ENCODE assay signal across 8 mouse cellular contexts in the genomic region with DNA sequence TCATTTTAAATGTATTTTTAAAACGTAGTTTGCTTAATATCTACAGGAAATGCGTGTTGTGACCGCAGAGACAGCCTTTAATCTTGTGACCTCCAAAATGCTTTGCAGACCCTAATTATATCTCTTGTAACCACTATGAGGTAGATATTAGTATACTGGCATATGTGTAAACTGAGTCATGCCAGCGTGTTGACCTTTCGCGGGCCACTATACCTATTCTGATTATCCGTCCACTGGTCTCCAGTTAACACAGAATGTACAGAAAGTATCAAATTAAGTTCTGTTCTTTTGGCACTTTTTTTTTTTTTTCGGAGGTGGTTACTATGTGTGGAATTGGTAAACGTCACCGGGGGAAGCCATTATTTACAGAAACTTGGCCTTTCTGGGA. TPM values are rescaled to one million over a fixed set of nuclear protein-coding genes. Genes with fewer than 3 reads are reported as not detected.
A peak's percentile ranks its signal among the peaks of the same experiment; 100 is the strongest.
DNase-seq lines count a peak whose midpoint lies in the region; ATAC-seq and TF ChIP-seq lines count a peak whose summit lies in the region.

No protein-coding gene starts in this region.

- H3K9me3 ChIP-seq in embryonic facial prominence, embryonic 11.5 days (replicated peaks; ENCODE audit: control insufficient read depth, low read length) = no peaks in the 10 kb centered on the region
- no peaks in the 10 kb centered on the region for H3K9me3 ChIP-seq in intestine, postnatal 0 days (ENCODE audit: control insufficient read depth)

- peaks cover 13% of the 10 kb centered on the region; the same call in 1 of the 2 replicates for H3K79me2 ChIP-seq in liver, adult 2 months (ENCODE audit: control insufficient read depth, insufficient read depth, low read length)

- H3K36me3 ChIP-seq in liver, adult 2 months (ENCODE audit: control insufficient read depth, insufficient read depth, low read length) = peaks cover 3% of the 10 kb centered on the region; the same call in 1 of the 2 replicates
- no peaks in the 10 kb centered on the region for H3K36me3 ChIP-seq in embryonic facial prominence, embryonic 11.5 days (replicated peaks; ENCODE audit: control insufficient read depth, insufficient read depth, low read depth, low read length)
- no peaks in the 10 kb centered on the region for H3K36me3 ChIP-seq in intestine, postnatal 0 days (ENCODE audit: control insufficient read depth, insufficient read depth)

- H3K27ac ChIP-seq in liver, adult 2 months (replicated peaks; ENCODE audit: insufficient read depth, low read depth, low read length) = no peak overlapping the region
- H3K27ac ChIP-seq in embryonic facial prominence, embryonic 11.5 days (replicated peaks; ENCODE audit: low read depth, low read length) = no peak overlapping the region
- H3K27ac ChIP-seq in intestine, postnatal 0 days (ENCODE audit: low read depth, low read length) = 0 out of 2 replicates have a peak overlapping the region, but pooled peaks have one; percentile 65
- H3K27ac ChIP-seq in olfactory bulb, adult 2 months (ENCODE audit: insufficient read depth, low read depth, low read length) = no peak overlapping the region

- H3K27me3 ChIP-seq in liver, adult 2 months (ENCODE audit: control insufficient read depth, insufficient read depth, low read length) = no peaks in the 10 kb centered on the region
- no peaks in the 10 kb centered on the region for H3K27me3 ChIP-seq in embryonic facial prominence, embryonic 11.5 days (ENCODE audit: control insufficient read depth, insufficient read depth, low read length)
- H3K27me3 ChIP-seq in intestine, postnatal 0 days (replicated peaks; ENCODE audit: control insufficient read depth, insufficient read depth, low read length) = no peaks in the 10 kb centered on the region

- no peak for DNase-seq in liver, adult 2 months (ENCODE audit: extremely low read depth, low read depth, low spot score)
- DNase-seq in liver (no peak), adipocyte (ENCODE audit: low spot score) (no peak)
- peak; percentile 25 for DNase-seq in embryonic facial prominence, embryonic 11.5 days (ENCODE audit: low spot score)
- DNase-seq in ovary, postnatal 10 days (ENCODE audit: low spot score) = no peak
- no peak for DNase-seq in kidney, adult 9 months

- no peak for TF ChIP-seq POLR2A in liver, adult 2 months (IDR thresholded peaks at IDR 0.05; ENCODE audit: extremely low read depth, insufficient read depth, low read length)
- TF ChIP-seq POLR2A in olfactory bulb, adult 2 months (IDR thresholded peaks at IDR 0.05; ENCODE audit: insufficient read depth, low read depth, low read length) = no peak

- H3K4me3 ChIP-seq in liver, adult 2 months (ENCODE audit: insufficient read depth, low read depth, low read length) = peak overlapping the region; percentile 69
- peak overlapping the region; percentile 93 for H3K4me3 ChIP-seq in embryonic facial prominence, embryonic 11.5 days (ENCODE audit: low read depth, low read length)
- H3K4me3 ChIP-seq in intestine, postnatal 0 days (ENCODE audit: low read depth, low read length) = peak overlapping the region; percentile 85
- H3K4me3 ChIP-seq in olfactory bulb, adult 2 months (ENCODE audit: insufficient read depth, low read depth, low read length) = peak overlapping the region; percentile 81

- H3K4me2 ChIP-seq in embryonic facial prominence, embryonic 11.5 days (ENCODE audit: low read depth, low read length) = peak overlapping the region; percentile 70
- H3K4me2 ChIP-seq in intestine, postnatal 0 days (replicated peaks; ENCODE audit: low read depth) = peak overlapping the region; percentile 90

- ATAC-seq in embryonic facial prominence, embryonic 11.5 days (replicated peaks; ENCODE audit: insufficient number of reproducible peaks, low FRiP score, low TSS enrichment, low read depth) = no peak
- ATAC-seq in intestine, postnatal 0 days = no peak

- H3K4me1 ChIP-seq in liver, adult 2 months (ENCODE audit: control insufficient read depth, insufficient read depth, low read length) = peaks cover 7% of the 10 kb centered on the region; the same call in 1 of the 2 replicates
- H3K4me1 ChIP-seq in embryonic facial prominence, embryonic 11.5 days (ENCODE audit: control insufficient read depth, insufficient read depth, low read length) = no peaks in the 10 kb centered on the region
- peaks cover 5% of the 10 kb centered on the region for H3K4me1 ChIP-seq in intestine, postnatal 0 days (replicated peaks; ENCODE audit: control insufficient read depth, insufficient read depth, low read length)
- H3K4me1 ChIP-seq in olfactory bulb, adult 2 months (ENCODE audit: control insufficient read depth, insufficient read depth, low read length) = no peaks in the 10 kb centered on the region

- no peak for TF ChIP-seq CTCF in liver, adult 2 months (IDR thresholded peaks at IDR 0.05; ENCODE audit: low read depth, low read length)
- no peak for TF ChIP-seq CTCF in intestine, postnatal 0 days (IDR thresholded peaks at IDR 0.05; ENCODE audit: low read depth)
- no peak for TF ChIP-seq CTCF in olfactory bulb, adult 2 months (IDR thresholded peaks at IDR 0.05; ENCODE audit: insufficient read depth, low read depth, low read length)

- WGBS in liver, adult 2 months = 2% methylated on average over 10 of the region's 10 CpGs
- WGBS in embryonic facial prominence, embryonic 11.5 days = 18% methylated on average over 10 of the region's 10 CpGs
- WGBS in intestine, postnatal 0 days = 8% methylated on average over 10 of the region's 10 CpGs
- WGBS in olfactory bulb, adult 2 months = 10% methylated on average over 10 of the region's 10 CpGs

- H3K9ac ChIP-seq in liver, adult 2 months (ENCODE audit: low read depth, low read length) = peak overlapping the region; percentile 53; the same call in 1 of the 2 replicates
- H3K9ac ChIP-seq in embryonic facial prominence, embryonic 11.5 days (replicated peaks; ENCODE audit: low read length) = peak overlapping the region; percentile 94
- H3K9ac ChIP-seq in intestine, postnatal 0 days (ENCODE audit: low read depth, low read length) = peak overlapping the region; percentile 87

RNA-seq across cellular contexts. Expression of gene Gtf2b, which starts 0.9 kb away (rescaled TPM):
- total RNA-seq in liver, adult 2 months (2014; rRNA removed) = 23.0 and 24.9 TPM in 2 replicates
- polyA plus RNA-seq in liver, adult 2 months (2012; rRNA removed) = 10.7 and 14.7 TPM in 2 replicates
- polyA plus RNA-seq in embryonic facial prominence, embryonic 11.5 days (2014; fragmentation: Nextera tagmentation; extraction: Ambion mirVana) = 102 and 104 TPM in 2 replicates
- polyA plus RNA-seq in intestine, postnatal 0 days (2015; fragmentation: Nextera tagmentation; extraction: Ambion mirVana) = 73.6 and 79.4 TPM in 2 replicates
- not detected in 2 replicates for polyA plus RNA-seq in olfactory bulb, adult 2 months (2012; ENCODE audit: insufficient read depth, insufficient read length, low replicate concordance, missing spikeins)

Comparison
In these comparisons a context has a peak if more than half of its experiments do, and no peak if none do; other contexts are left out.
1. RNA of gene Gtf2b, which starts 0.9 kb away (polyA plus RNA-seq): 102 to 104 TPM in embryonic facial prominence, embryonic 11.5 days, 73.6 to 79.4 TPM in intestine, postnatal 0 days and 10.7 to 14.7 TPM in liver, adult 2 months; not detected in olfactory bulb, adult 2 months; every median in the first group is over 10 times any median in the second.
2. Peak in every context shown above with its lines, with median percentiles within 50 percentile points of each other: H3K4me3 ChIP-seq and H3K9ac ChIP-seq.